Mouse (Mus musculus) adrenal gland, postnatal 0 days (tissue): ENCODE measurements around the gene Pip. TPM values are rescaled to one million over a fixed set of nuclear protein-coding genes. Genes with fewer than 3 reads are reported as not detected.

Experiments used
- polyA plus RNA-seq: library from polyadenylated mRNA; unstranded; fragments of >200 nt; fragmentation: Nextera tagmentation; extraction: Ambion mirVana; gene quantifications from 2 replicates; pipeline ENCODE4 v1.2.1, GENCODE M21; 2015

Gene Pip
- polyA plus RNA-seq = not detected in 2 replicates

DNA sequence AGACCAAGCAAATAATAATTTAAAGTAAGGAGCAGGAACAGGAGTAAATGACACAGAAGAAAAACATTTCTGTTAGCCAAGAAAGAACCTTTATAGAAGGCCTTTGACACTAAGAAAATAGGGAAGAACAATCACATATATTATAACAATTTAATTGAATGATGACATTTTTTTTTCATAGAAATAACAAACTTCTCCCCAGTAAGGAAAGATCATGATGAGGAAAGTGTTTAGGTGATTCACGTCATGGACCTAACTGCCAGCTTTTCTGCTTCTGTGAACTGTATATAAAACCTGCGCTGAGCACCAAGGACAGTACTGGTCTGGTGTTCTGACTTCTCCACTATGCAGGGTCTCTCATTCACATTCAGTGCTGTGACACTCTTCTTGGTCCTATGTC lies at the start of gene Pip:
Gene Pip (plus strand): TSS at position 301 of the 400 bp plus-strand sequence.

GRCm38 (mm10) chr6:41852689-41853088 lies 5.4 kb downstream of the Pip start, which contains the start of gene Sval2:
TSS of gene Sval2 (plus strand) at chr6:41852989.

Other genes with a start within 250 kb of the Pip start
- gene Ephb6, start 242.1 kb upstream of the Pip start, polyA plus RNA-seq = 12.8 and 17.1 TPM in 2 replicates
- 0.19 and 0.27 TPM in 2 replicates for gene Trpv6, start 211.1 kb upstream of the Pip start, polyA plus RNA-seq
- 0.11 TPM in 1 of 2 replicates, not detected in the other for gene Trpv5, start 166.8 kb upstream of the Pip start, polyA plus RNA-seq
- not detected in 2 replicates for gene Llcfc1, start 163.1 kb upstream of the Pip start, polyA plus RNA-seq
- gene Kel, start 143.2 kb upstream of the Pip start, polyA plus RNA-seq = 2.8 and 4.3 TPM in 2 replicates
- gene Olfr459, start 72.4 kb upstream of the Pip start, polyA plus RNA-seq = not detected in 2 replicates
- not detected in 2 replicates for gene Sval2, start 5.5 kb downstream of the Pip start, polyA plus RNA-seq
- gene Sval1, start 104.1 kb downstream of the Pip start, polyA plus RNA-seq = not detected in 2 replicates
- gene Sval3, start 120.6 kb downstream of the Pip start, polyA plus RNA-seq = not detected in 2 replicates
- gene Sva, start 190.9 kb downstream of the Pip start, polyA plus RNA-seq = not detected in 2 replicates